Mouse (Mus musculus): Measurements from ENCODE around the gene Sec23b. TPM values are rescaled to one million over a fixed set of nuclear protein-coding genes. Genes with fewer than 3 reads are reported as not detected.

The Sec23b gene
- total RNA-seq, 2 experiments from 2014 or later, result 46.4 to 50.0 TPM

DNA sequence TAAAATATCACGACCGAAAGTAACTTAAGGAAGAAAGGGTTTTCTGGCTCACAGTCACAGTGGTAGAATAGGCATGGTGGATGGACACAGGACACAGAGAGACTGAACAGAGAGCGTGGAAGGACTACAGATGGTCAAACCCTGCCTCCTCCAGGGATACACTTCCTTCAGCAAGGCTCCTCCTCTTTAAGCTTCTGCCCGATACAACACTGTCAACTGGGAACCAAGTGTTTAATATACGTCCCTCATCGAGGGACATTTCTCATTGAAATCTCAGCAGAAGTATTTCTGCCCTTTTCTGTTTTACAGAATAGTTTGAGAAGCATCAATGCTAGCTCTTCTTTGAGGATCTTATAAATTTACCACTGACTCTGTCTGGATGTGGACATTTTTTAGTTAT is 57.9 kb downstream of the Sec23b start:
- DNase-seq, result no peak

DNA sequence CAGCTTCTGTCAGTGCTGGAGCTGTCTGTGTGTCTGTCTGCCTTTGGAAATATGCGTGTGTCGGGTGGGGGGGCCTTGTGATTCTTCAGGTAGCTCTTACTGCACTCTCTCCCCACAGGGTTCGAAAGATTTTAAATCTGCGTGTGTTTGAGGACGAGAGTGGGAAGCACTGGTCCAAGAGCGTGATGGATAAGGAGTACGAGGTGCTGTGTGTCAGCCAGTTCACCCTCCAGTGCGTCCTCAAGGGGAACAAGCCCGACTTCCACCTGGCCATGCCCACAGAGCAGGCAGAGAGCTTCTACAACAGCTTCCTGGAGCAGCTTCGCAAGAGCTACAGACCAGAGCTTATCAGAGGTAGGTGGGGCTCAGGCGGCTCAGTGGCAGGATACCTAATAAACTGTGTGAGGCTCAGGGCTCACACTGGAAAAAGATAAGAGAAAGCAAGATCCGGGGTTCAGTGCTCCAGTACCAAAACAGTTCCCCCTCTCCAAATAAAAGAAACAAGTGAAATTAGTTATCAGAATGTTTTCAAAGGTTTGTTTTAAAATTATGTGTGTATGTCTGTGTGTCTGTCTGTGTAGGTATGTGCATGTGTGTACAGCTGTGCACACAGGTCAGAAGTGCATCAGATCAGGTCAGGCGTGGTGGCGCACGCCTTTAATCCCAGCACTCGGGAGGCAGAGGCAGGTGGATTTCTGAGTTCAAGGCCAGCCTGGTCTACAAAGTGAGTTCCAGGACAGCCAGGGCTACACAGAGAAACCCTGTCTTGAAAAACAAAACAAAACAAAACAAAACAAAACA is 61.2 kb downstream of the Sec23b start:
- DNase-seq, result no peak

DNA sequence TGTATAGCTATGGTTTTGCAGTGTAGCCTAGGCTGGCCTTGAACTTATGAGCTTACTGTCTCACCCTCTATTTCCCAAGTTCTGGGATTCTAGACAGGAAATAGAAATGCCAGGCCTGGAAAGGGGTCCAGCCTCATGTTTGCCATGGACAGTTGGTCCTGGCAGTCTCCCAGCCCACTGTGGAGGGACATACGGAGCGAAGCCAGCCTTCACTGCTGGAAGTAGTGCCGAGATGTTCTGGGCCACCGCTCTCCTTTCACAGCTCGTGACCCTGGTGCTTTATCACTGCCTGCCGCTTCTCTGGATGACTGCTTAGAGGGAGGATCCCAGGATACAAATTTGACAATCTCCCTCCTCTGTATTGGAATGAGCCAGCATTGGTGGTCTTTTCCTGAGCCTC is 65.5 kb downstream of the Sec23b start:
- DNase-seq, result no peak

GRCm38 (mm10) chr2:144633551-144633950 is 77.5 kb downstream of the Sec23b start:
- DNase-seq, result no peak

GRCm38 (mm10) chr2:144634231-144634630 is 78.2 kb downstream of the Sec23b start:
- DNase-seq, result no peak

GRCm38 (mm10) chr2:144634729-144635128 is 78.7 kb downstream of the Sec23b start:
- DNase-seq, result no peak

GRCm38 (mm10) chr2:144635644-144636320 is 79.8 kb downstream of the Sec23b start:
- peak; percentile 47 to 62 for DNase-seq

- DNase-seq, result no peak
These were observed 81.2 kb downstream of the Sec23b start for GRCm38 (mm10) chr2:144637204-144637603.

- no peak for DNase-seq
These were observed 81.8 kb downstream of the Sec23b start for GRCm38 (mm10) chr2:144637671-144638395.

DNA sequence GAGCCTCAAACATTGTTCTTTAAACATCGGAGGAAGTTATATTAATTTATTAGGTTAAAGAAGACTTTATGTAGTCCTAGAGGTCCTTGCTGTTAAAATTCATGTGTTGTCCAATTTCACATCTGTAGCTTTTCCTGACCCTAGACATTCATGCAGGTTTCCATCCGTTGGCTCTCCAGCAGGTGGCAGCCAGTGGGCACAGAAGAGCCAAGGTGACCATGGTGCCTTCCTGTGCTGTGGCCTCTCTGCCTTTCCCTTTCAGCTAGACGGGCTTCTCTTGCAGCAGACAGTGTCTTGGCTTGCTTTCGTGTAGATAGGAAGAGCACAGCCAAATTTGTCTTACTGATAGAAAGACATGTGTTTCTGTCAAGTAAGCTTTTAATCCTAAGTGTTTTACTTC is 82.7 kb downstream of the Sec23b start:
- DNase-seq, result no peak

DNA sequence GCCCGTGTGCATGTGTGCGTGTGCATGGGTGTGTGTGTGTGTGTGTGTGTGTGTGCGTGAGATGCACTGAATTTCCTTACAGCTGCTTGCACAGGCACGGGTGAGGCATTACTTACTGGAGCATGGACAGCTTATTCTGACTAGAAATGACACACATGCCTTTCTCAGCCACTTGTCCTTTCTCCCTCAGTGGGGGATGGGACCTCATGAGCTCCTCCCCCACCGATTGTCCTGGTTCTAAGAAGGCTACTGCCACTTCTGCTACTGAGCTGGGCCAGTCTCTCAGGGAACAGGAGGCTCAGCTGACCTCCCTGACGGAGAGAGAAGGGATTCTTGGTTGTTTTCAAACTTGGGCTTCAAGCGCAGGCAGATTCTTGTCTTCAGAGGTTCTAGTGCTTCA is 84.1 kb downstream of the Sec23b start:
- DNase-seq, result no peak

Small RNA genes lying within 50 kb of the gene (microRNA-seq; reads per million reads assigned to microRNA genes)
- 0 reads per million in 2 experiments for gene Gm24823

Other genes with a start within 250 kb of the Sec23b start
- 1 to 10 TPM in 1 of 2 experiments, under 1 TPM in 1; 0.99 to 1.4 TPM for gene Ovol2, start 224.1 kb upstream of the Sec23b start, total RNA-seq (2021)
- 10 to 100 TPM; 29.1 to 29.4 TPM for gene Kat14, start 187.2 kb upstream of the Sec23b start, total RNA-seq (2021)
- gene Pet117, start 187.2 kb upstream of the Sec23b start, total RNA-seq (2021), result 10 to 100 TPM in 1 of 2 experiments, 1 to 10 TPM in 1; 8.1 to 14.2 TPM
- 100 to 1,000 TPM; 130 to 132 TPM for gene Dzank1, start 28.8 kb upstream of the Sec23b start, total RNA-seq (2021)
- 10 to 100 TPM; 26.9 to 31.8 TPM for gene Polr3f, start 28.5 kb upstream of the Sec23b start, total RNA-seq (2021)
- 10 to 100 TPM; 30.0 to 31.9 TPM for gene Rbbp9, start 5.4 kb upstream of the Sec23b start, total RNA-seq (2021)
- 10 to 100 TPM; 57.4 to 63.4 TPM for gene Smim26, start 37.8 kb downstream of the Sec23b start, total RNA-seq (2021)
- 10 to 100 TPM; 63.7 to 66.2 TPM for gene Dtd1, start 43.7 kb downstream of the Sec23b start, total RNA-seq (2021)